Mouse (Mus musculus) lung, postnatal 36 days (tissue): ENCODE data around the gene Cct5.
"Not testable (repeated sequence)": the region's sequence is repeated elsewhere in the genome, so short reads cannot be mapped to it uniquely, and the experiment has no call there.

Experiments used
- DNase-seq: peaks from one replicate; pipeline ENCODE4 v3.0.0; 2022; ENCODE audit warnings: mixed read lengths

The Cct5 gene

GRCm38 (mm10) chr15:31595651-31596050 is 6.0 kb downstream of the Cct5 start:
- DNase-seq = no peak

- no peak for DNase-seq
Measured at GRCm38 (mm10) chr15:31594260-31594659, 7.3 kb downstream of the Cct5 start.

GRCm38 (mm10) chr15:31592531-31592930 is 9.1 kb downstream of the Cct5 start:
- DNase-seq = no peak

- no peak for DNase-seq
Measured at GRCm38 (mm10) chr15:31590176-31590575, 11.4 kb downstream of the Cct5 start.

DNA sequence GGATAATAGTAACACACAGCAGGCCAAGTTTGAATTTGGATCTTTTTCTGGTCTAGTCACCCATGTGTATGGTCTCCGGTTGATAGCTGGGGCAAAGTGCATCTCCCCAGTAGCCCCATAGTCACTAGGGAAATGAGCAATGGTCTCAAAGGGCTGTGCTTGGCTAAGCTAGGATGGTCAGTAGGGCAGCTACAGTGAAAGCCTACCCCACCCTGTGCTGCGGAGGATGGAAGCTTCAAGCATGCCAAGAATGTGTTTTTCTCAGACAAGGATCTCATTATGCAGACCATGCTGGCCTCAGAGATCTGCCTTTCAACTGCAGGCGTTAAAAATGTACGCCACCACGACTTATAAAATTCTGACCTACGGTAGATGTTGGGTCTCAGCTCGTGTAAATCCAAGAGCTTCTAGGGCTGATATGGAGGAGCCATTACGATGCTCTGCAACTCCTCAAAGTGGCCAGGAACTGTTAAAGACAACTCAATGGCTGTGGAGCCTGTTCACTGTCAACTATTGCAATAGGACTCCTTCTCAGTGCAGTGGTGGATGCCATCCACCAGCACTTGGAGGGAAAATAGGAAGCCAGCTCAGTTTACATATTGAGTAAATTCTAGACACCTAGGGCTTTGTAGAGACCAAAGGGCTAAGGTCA is 12.5 kb downstream of the Cct5 start:
- DNase-seq = no peak

DNA sequence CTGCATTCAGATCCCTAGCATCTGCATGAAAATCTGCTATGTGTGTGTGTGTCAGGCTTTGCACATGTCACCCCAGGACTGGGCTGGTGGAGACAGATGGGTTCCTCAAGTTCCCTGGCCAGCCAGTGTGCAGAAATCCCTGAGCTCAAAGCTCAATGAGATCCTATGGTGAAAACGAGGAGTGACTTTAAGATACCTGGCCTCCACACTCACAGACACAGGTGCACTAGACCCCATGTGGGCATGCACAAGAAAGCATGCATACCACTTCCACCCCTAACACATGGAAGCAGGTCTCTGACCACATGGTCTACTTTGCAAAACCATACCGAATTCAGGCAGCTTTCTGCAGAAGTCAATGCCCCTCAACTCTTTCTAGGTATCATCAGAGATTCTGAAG is 13.8 kb downstream of the Cct5 start:
- no peak for DNase-seq

DNA sequence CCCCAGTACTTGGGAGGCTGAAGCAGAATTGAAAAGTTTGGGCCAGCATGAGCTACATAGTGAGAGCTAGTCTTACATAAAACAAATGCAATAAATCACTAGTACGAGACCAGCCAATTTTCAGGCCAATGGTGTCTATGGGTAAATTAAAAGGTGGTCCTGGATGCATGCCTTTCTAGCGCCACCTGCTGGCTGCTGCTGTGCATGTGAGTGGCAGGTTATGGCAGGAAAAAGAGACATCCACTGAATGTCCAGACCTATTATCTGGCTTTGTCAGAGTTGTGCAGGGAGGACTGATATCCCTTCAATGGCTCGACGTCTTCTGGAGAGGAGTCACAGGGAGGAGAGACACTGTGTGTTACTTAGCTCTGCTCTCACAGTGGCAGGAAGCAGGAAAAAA is 15.1 kb downstream of the Cct5 start:
- DNase-seq = peak; percentile 96

DNA sequence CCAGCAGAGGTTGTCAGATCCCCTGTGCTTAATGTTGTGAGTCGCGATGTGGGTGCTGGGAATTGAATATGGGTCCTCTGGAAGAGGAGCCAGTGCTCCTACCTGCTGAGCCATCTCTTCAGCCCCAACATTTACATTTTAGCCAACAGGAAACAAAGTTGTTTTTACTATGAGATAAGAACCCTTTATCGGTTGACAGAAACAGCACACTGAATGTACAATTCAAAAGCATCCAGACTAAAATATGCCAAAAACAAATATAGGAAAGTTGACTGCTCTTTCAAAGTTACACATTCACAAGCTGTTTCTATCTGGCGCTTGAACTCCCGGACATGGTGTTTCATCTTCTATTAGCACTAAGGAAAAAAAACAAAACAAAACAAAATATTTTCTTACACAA is 15.5 kb downstream of the Cct5 start:
- no peak for DNase-seq

- DNase-seq = no peak
Measured at GRCm38 (mm10) chr15:31585238-31585637, 16.4 kb downstream of the Cct5 start.

GRCm38 (mm10) chr15:31583304-31584085 is 18.1 kb downstream of the Cct5 start:
- DNase-seq = no peak

DNA sequence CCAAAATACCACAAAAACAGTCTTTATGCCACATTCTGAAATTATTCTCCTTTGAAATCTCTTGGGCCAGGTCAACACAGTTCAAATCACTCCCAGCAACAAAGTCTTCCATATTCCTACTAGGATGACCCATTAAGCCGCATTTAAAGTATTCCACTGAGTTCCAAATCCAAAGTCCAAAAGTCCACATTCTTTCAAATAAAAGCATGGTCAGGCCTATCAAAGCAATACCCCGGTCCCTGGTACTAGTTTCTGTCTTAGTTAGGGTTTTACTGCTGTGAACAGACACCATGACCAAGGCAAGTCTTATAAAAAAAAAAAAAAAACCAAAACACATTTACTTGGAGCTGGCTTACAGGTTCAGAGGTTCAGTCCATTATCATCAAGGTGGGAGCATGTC is 20.5 kb downstream of the Cct5 start:
- not testable (repeated sequence) for DNase-seq

- DNase-seq = no peak
Measured at GRCm38 (mm10) chr15:31576076-31576475, 25.5 kb downstream of the Cct5 start.

DNA sequence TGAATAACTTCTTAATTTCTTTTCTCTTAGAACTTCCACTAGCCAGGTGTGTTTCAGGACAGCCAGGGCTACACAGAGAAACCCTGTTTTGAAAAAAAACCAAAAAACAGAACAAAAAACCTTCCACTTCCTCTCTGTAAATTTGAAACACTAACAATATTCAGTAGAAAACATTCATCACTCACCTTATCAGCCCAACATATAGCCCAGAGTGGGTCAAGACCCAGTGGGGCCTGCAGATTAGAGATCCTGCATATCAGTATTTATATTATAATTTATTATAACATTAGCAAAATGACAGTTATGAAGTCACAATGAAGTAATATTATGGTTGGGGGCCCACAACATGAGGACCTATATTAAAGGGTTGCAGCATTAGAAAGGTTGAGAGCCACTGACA is 27.9 kb downstream of the Cct5 start:
- DNase-seq = no peak

- no peak for DNase-seq
Measured at GRCm38 (mm10) chr15:31573287-31573686, 28.3 kb downstream of the Cct5 start.

- no peak for DNase-seq
Measured at GRCm38 (mm10) chr15:31571906-31572722, 29.5 kb downstream of the Cct5 start.

DNA sequence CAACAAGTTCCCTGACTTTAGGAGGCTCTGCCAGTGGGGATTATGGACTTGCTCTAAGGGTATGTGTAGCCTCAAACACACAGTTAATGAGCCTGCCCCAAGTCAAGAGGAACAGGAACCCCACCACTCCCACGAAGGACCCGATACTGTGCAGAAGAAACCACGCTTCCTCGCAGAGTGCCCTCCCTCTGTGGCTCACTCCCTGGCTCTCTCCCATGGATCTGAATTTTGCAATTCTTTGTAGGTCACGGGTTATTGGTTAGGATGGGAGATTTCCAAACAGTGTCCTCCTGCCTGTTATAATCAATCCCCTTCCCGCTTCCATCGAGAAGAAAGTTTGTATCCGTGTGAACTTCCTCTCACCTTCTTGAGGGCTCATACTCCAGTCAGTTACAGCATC is 30.6 kb downstream of the Cct5 start:
- no peak for DNase-seq

DNA sequence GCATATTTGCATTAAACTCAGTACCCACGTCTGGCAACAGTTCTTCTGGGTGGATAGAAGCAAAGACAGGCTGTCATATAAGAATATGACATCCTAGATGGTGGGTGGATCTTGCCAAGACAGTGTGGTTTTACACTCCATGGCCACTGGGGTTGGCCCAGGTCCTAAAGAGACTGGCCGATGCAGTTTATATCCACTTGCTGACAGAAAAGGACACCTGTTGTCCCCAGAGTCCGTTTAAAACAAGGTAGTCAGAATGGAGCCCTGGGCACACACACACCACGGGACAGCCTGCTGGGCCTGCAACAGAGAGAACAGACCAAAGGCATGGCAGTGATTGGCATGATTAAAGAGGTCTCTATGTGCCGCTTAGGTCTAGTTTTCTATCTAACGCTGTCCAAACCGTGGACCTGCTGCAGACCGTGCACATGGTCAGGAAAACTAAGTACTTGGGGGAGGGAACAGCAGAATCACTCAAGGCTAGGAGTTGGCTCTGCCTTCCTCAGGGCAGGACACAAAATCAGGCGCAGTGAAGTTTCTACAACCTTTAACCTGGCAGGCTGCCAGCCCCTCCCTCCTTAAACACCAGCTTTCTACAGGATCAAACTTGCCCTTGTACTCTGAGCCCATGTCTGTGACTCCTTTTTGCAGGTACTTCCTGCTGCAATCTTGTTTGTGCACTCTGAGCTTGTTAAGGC is 32.1 kb downstream of the Cct5 start:
- DNase-seq = peak; percentile 68

- DNase-seq = peak; percentile 70
Measured at GRCm38 (mm10) chr15:31568581-31568996, 33.0 kb downstream of the Cct5 start.

DNA sequence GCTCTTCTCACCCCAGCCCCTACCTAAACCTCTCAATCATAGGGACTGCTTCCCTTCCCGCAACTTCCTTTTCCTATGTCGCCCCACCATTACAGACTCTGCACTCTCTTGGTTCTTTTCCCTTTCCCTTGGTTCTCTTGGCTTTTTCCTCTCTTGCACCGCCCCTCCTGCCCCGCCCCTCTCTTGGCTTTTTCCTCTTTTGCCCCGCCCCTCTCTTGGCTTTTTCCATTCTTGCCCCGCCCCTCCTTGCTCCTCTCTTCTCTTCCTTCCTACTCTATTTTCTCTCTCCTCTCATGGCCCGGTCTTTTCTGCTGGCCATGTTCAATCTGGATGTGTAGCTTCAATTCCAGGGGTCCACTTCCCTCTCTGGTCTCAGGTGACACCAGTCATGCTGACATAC is 34.2 kb downstream of the Cct5 start:
- no peak for DNase-seq

GRCm38 (mm10) chr15:31565786-31566185 is 35.8 kb downstream of the Cct5 start:
- no peak for DNase-seq

GRCm38 (mm10) chr15:31565184-31565583 is 36.4 kb downstream of the Cct5 start, which contains the start of gene Cmbl:
Cmbl (plus strand) TSS chr15:31565389.
- no peak for DNase-seq

DNA sequence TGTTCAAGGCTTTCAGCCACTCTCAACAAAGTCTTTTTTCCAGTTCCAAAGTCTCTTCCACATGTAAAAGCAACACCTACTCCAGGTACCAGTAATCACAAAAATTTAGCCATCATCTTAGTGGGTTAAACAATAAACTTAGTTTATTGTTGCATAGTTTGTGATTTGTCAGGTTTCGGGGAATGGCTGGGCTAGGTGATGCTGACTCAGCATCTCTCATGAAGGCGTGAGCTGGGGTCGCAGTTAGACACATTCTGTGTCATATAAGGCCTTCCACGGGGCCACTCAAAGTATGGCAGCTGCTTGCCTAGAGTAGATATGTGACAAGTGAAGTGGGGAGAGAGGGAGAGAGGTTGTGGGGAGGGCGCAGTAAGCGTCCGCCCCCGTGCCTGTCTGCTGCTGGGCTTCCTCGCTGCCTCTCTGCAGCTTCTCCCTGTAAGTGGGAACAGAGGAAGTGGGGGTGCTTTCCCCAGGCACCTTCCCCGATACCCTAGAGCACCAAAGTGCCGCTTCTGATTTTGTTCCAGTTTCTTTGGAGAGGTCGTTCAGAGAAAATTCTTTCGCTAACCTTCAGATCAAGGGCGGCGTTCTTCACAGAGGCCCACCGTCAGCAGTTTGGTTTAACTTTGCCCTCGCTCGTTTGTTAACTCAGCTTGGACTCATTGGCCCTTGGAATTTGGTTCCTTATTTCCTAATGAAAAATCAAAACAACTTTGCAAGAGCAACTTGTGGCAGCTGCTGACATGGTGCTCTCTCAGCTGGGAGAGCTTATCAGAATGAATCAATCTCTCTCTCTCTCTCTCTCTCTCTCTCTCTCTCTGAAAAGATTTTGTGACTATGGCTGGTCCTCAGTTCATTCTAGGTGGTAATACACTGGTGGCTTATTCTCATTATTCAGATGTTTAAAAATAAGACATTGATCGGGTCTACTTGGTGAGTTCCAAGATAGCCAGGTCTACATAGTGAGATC is 37.7 kb downstream of the Cct5 start:
- peak; percentile 21 for DNase-seq
